Mouse (Mus musculus) spleen, postnatal 10 days (tissue): ENCODE results near the gene Col9a2.

Experiments used
- DNase-seq, 2 experiments: peaks; one replicate each; pipeline ENCODE4 v3.0.0; 2021 to 2022; ENCODE audit warnings: low spot score in 2 of 2

Col9a2 gene

GRCm38 (mm10) chr4:121039331-121040115 lies at the start of gene Col9a2:
Col9a2 (plus strand) TSS chr4:121039385.
- no peak for DNase-seq

- no peak for DNase-seq
Observed at GRCm38 (mm10) chr4:120992284-120992683, 46.9 kb upstream of the Col9a2 start.

GRCm38 (mm10) chr4:120993025-120993424 lies 46.2 kb upstream of the Col9a2 start:
- DNase-seq, result no peak

GRCm38 (mm10) chr4:120995911-120996310 lies 43.3 kb upstream of the Col9a2 start:
- no peak for DNase-seq

GRCm38 (mm10) chr4:121001042-121001441 lies 38.1 kb upstream of the Col9a2 start:
- no peak for DNase-seq

- DNase-seq, result no peak
Observed at GRCm38 (mm10) chr4:121001659-121002058, 37.5 kb upstream of the Col9a2 start.

- no peak for DNase-seq
Observed at GRCm38 (mm10) chr4:121002400-121003171, 36.6 kb upstream of the Col9a2 start.

GRCm38 (mm10) chr4:121003611-121004091 lies 35.5 kb upstream of the Col9a2 start:
- no peak for DNase-seq

- DNase-seq, result no peak
Observed at GRCm38 (mm10) chr4:121004679-121005078, 34.5 kb upstream of the Col9a2 start.

GRCm38 (mm10) chr4:121007006-121007405 lies 32.2 kb upstream of the Col9a2 start:
- no peak for DNase-seq

- DNase-seq, result no peak
Observed at GRCm38 (mm10) chr4:121008071-121008745, 31.0 kb upstream of the Col9a2 start.

GRCm38 (mm10) chr4:121009151-121009550 lies 30.0 kb upstream of the Col9a2 start:
- DNase-seq, result no peak

- DNase-seq, result no peak
Observed at GRCm38 (mm10) chr4:121010770-121011549, 28.2 kb upstream of the Col9a2 start.

GRCm38 (mm10) chr4:121014594-121015267 lies 24.5 kb upstream of the Col9a2 start:
- DNase-seq, result peak in 1 of 2 experiments; percentile 47

GRCm38 (mm10) chr4:121015268-121015659 lies 23.9 kb upstream of the Col9a2 start:
- DNase-seq, result no peak

GRCm38 (mm10) chr4:121016021-121016898 lies 22.9 kb upstream of the Col9a2 start:
- peak; percentile 66 to 68 for DNase-seq

- DNase-seq, result peak; percentile 97 to 99
Observed at GRCm38 (mm10) chr4:121016928-121017657, 22.1 kb upstream of the Col9a2 start, which contains the start of gene Smap2. Smap2 (minus strand) TSS chr4:121017247.

- no peak for DNase-seq
Observed at GRCm38 (mm10) chr4:121018250-121018649, 20.9 kb upstream of the Col9a2 start.
